Mouse (Mus musculus) forebrain, postnatal 0 days (tissue): ENCODE measurements around the gene Prpf6. TPM values are rescaled to one million over a fixed set of nuclear protein-coding genes. Genes with fewer than 3 reads are reported as not detected.

Source experiments
- ATAC-seq: fragments of 200-750 bp; cut with Nextera tagmentation; 2 replicates; pipeline ENCODE4 v1.8.0; 2017; ENCODE audit warnings: mild to moderate bottlenecking, moderate library complexity
- DNase-seq: peaks from one replicate; pipeline ENCODE4 v3.0.0-alpha.2; 2015
- H3K27ac ChIP-seq: fragments of 300-500 bp; sonication (generic); 2 replicates; pipeline ENCODE4 v1.5.1; 2014; ENCODE audit warnings: low read depth, mild to moderate bottlenecking, antibody characterized with exemption, low read length, moderate library complexity, mixed read lengths
- H3K27me3 ChIP-seq: fragments of 300-500 bp; sonication (generic); 2 replicates; pipeline ENCODE4 v1.6.1; 2014; ENCODE audit warnings: mild to moderate bottlenecking, low read length, mixed read lengths; ENCODE audit not compliant: insufficient read depth
- H3K36me3 ChIP-seq: fragments of 300-500 bp; sonication (generic); 2 replicates; pipeline ENCODE4 v1.6.1; 2014; ENCODE audit warnings: mild to moderate bottlenecking, moderate library complexity; ENCODE audit not compliant: insufficient read depth
- H3K4me1 ChIP-seq: fragments of 300-500 bp; sonication (generic); 2 replicates; pipeline ENCODE4 v1.6.1; 2014; ENCODE audit warnings: antibody characterized with exemption; ENCODE audit not compliant: insufficient read depth
- H3K4me2 ChIP-seq: fragments of 300-500 bp; sonication (generic); 2 replicates; pipeline ENCODE4 v1.6.1; 2014; ENCODE audit warnings: low read depth, mild to moderate bottlenecking, moderate library complexity
- H3K4me3 ChIP-seq: fragments of 300-500 bp; sonication (generic); 2 replicates; pipeline ENCODE4 v1.5.1; 2014; ENCODE audit warnings: low read depth, low read length, mixed read lengths
- H3K9ac ChIP-seq: fragments of 300-500 bp; sonication (generic); 2 replicates; pipeline ENCODE4 v1.6.1; 2014; ENCODE audit warnings: mild to moderate bottlenecking
- H3K9me3 ChIP-seq: fragments of 300-500 bp; sonication (generic); 2 replicates; pipeline ENCODE4 v1.6.1; 2016; ENCODE audit warnings: low read length
- CTCF ChIP-seq: sonication (generic); IDR thresholded peaks from 2 replicates; pipeline ENCODE4 v1.5.1; 2016; ENCODE audit warnings: antibody characterized with exemption, control low read depth, low read depth
- WGBS: fragments of 180-500 bp; shearing (Covaris S2); extraction: QIAGEN DNeasy Blood & Tissue Kit; methylation state at CpG from one replicate; pipeline ENCODE4 v1.1.7; 2014; 5-methylcytosine and 5-hydroxymethylcytosine counted together
- microRNA-seq, 2 experiments: library from miRNA; unstranded; fragments of <30 nt; microRNA quantifications; one replicate each; pipeline ENCODE4; 2016
- polyA plus RNA-seq: library from polyadenylated mRNA; unstranded; fragments of >200 nt; fragmentation: Nextera tagmentation; extraction: Ambion mirVana; gene quantifications from 2 replicates; pipeline ENCODE4 v1.2.1, GENCODE M21; 2015
- total RNA-seq: library from RNA; depleted of rRNA; stranded (reverse); fragments of >200 nt; gene quantifications from 2 replicates; pipeline ENCODE4 v1.2.3, GENCODE M21; 2014; rRNA removed

The Prpf6 gene
- total and polyA plus RNA-seq, 2 experiments from 2014 or later: 46.5 to 49.6 TPM

DNA sequence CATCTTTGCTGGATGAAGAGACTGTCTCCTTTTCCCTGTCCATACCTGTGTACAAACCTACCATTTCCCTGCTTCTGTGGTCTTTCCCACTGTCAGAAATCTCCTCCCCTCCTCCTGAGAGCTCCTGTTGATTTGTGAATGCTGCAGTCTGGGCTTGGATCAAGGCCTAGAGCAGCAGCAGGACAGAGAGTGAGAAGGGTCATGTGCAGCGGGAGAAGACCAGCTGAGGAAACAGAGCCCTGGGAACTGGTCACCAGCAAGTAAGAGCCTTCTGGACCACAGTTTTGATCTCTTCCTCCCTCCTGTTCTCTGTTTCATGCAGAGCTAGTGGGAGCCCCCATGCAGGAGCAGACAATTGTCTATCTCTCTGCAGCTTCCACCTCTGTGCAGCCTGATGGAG lies 104.1 kb downstream of the Prpf6 start:
- Histone ChIP-seq H3K36me3 (no peaks in the 10 kb centered on the region), H3K4me1 (peaks cover 6% of the 10 kb centered on the region), H3K9ac (no peak overlapping the region), H3K27ac (no peak overlapping the region), H3K27me3 (no peaks in the 10 kb centered on the region), H3K4me3 (no peak overlapping the region), H3K9me3 (no peaks in the 10 kb centered on the region), H3K4me2 (no peak overlapping the region)
- DNase-seq (no peak), ATAC-seq (no peak)
- TF ChIP-seq CTCF: no peak
- WGBS: 62% methylated on average over 1 of the region's 1 CpGs

DNA sequence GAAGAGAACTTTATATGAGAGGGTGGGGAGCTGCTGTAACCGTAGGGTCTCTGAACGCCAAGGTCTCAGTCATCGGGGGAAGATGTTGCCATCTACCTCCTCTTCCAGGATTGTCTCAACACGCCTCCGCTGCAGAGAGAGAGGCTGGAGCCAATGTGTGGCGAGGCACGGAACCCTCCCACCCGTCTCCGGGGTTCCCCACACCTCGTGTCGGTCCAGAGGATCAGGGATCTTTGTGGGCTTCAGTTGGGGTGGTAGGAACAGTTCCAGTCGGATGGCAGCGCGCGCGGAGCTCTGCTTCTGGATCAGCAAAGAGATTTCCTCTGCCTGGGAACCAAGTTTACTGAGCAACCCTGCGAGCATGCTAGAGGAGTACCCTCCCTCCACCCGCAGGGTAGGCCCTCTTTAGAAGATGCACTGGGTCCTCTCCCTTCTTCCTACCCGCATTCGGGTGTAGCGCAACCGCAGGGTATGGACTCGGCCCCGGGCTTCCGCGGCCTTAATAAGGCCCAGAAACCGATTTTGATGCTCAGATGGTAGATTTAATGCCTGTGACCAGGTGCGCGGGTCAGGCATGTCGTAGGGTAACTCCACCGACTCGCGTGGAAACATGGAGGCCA lies 105.2 kb downstream of the Prpf6 start:
- DNase-seq (no peak), ATAC-seq (no peak)
- H3K27ac ChIP-seq: no peak overlapping the region
- no peaks in the 10 kb centered on the region for H3K36me3 ChIP-seq
- H3K4me2 ChIP-seq: no peak overlapping the region
- no peaks in the 10 kb centered on the region for H3K9me3 ChIP-seq
- no peak overlapping the region for H3K4me3 ChIP-seq
- no peak overlapping the region for H3K9ac ChIP-seq
- peaks cover 6% of the 10 kb centered on the region for H3K4me1 ChIP-seq
- TF ChIP-seq CTCF: no peak
- 81% methylated on average over 33 of the region's 33 CpGs for WGBS
- no peaks in the 10 kb centered on the region for H3K27me3 ChIP-seq

DNA sequence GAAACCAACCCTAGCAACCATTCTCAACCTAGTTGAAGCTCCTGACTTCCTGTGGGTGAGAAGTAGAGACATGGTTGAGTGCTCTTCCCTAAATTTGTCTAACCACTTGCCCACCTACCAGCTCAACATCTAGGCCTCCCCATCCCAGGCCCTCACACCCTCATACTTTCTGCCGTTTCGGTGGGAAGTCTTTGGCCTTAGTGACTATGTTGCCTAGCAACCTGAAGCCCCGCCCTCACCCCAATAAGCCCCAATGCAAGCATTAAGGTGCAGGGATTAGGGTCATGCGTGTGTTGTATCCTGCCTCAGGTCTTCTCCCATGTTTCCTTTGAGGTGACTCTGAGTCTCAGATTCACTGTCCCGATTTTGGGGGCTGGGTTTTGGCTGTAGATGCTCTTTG lies 106.6 kb downstream of the Prpf6 start, which contains the start of gene Lkaaear1:
Lkaaear1 (minus strand) TSS at position 202 of the 400 bp plus-strand sequence.
- no peak within 1 kb of the TSS for H3K4me2 ChIP-seq
- H3K9me3 ChIP-seq: no peaks in the 10 kb centered on the region
- TF ChIP-seq CTCF: no peak
- DNase-seq: no peak
- 40% methylated on average over 5 of the region's 5 CpGs for WGBS
- no peaks in the 10 kb centered on the region for H3K4me1 ChIP-seq
- H3K9ac ChIP-seq: no peak within 1 kb of the TSS
- H3K27ac ChIP-seq: no peak within 1 kb of the TSS
- no peak within 1 kb of the TSS for H3K4me3 ChIP-seq
- no peak for ATAC-seq
- no peaks in the 10 kb centered on the region for H3K36me3 ChIP-seq
- no peaks in the 10 kb centered on the region for H3K27me3 ChIP-seq

Small RNA genes within 50 kb of the gene (microRNA-seq; reads per million reads assigned to microRNA genes)
- gene Mir7006: 0.12 to 0.39 reads per million in 2 experiments

Other genes starting within 250 kb of the Prpf6 start
- 93.3 and 99.0 TPM in 2 replicates for gene Zgpat, start 226.9 kb upstream of the Prpf6 start, total RNA-seq
- gene Zgpat, start 226.9 kb upstream of the Prpf6 start, polyA plus RNA-seq: 32.2 and 39.6 TPM in 2 replicates
- 24.0 and 27.9 TPM in 2 replicates for gene Arfrp1, start 226.5 kb upstream of the Prpf6 start, total RNA-seq
- gene Arfrp1, start 226.5 kb upstream of the Prpf6 start, polyA plus RNA-seq: 60.9 and 73.0 TPM in 2 replicates
- gene Lime1, start 211.8 kb upstream of the Prpf6 start, total RNA-seq: 42.8 and 43.5 TPM in 2 replicates
- 19.5 and 26.5 TPM in 2 replicates for gene Lime1, start 211.8 kb upstream of the Prpf6 start, polyA plus RNA-seq
- 11.7 and 17.7 TPM in 2 replicates for gene Zbtb46, start 132.4 kb upstream of the Prpf6 start, total RNA-seq
- gene Zbtb46, start 132.4 kb upstream of the Prpf6 start, polyA plus RNA-seq: 8.2 and 11.0 TPM in 2 replicates
- not detected in 2 replicates for gene Abhd16b, start 98.7 kb upstream of the Prpf6 start, total RNA-seq
- not detected in 2 replicates for gene Abhd16b, start 98.7 kb upstream of the Prpf6 start, polyA plus RNA-seq
- gene Tpd52l2, start 94.7 kb upstream of the Prpf6 start, total RNA-seq: 91.7 and 120 TPM in 2 replicates
- gene Tpd52l2, start 94.7 kb upstream of the Prpf6 start, polyA plus RNA-seq: 114 and 128 TPM in 2 replicates
- gene Dnajc5, start 71.4 kb upstream of the Prpf6 start, total RNA-seq: 252 and 369 TPM in 2 replicates
- 207 and 270 TPM in 2 replicates for gene Dnajc5, start 71.4 kb upstream of the Prpf6 start, polyA plus RNA-seq
- 55.8 and 59.1 TPM in 2 replicates for gene Uckl1, start 7.0 kb upstream of the Prpf6 start, total RNA-seq
- 42.7 and 43.0 TPM in 2 replicates for gene Uckl1, start 7.0 kb upstream of the Prpf6 start, polyA plus RNA-seq
- gene Zfp512b, start 935 bp downstream of the Prpf6 start, total RNA-seq: 74.6 and 75.6 TPM in 2 replicates
- 44.7 and 62.3 TPM in 2 replicates for gene Zfp512b, start 935 bp downstream of the Prpf6 start, polyA plus RNA-seq
- 64.9 and 85.6 TPM in 2 replicates for gene Samd10, start 7.3 kb downstream of the Prpf6 start, total RNA-seq
- gene Samd10, start 7.3 kb downstream of the Prpf6 start, polyA plus RNA-seq: 82.6 and 108 TPM in 2 replicates
- not detected in 2 replicates for gene Gm29797, start 65.2 kb downstream of the Prpf6 start, total RNA-seq
- not detected in 2 replicates for gene Gm29797, start 65.2 kb downstream of the Prpf6 start, polyA plus RNA-seq
- 5.4 and 8.9 TPM in 2 replicates for gene Sox18, start 79.8 kb downstream of the Prpf6 start, total RNA-seq
- gene Sox18, start 79.8 kb downstream of the Prpf6 start, polyA plus RNA-seq: 8.6 and 11.1 TPM in 2 replicates
- 51.1 and 55.6 TPM in 2 replicates for gene Tcea2, start 88.4 kb downstream of the Prpf6 start, total RNA-seq
- 53.8 and 57.5 TPM in 2 replicates for gene Tcea2, start 88.4 kb downstream of the Prpf6 start, polyA plus RNA-seq
- gene Rgs19, start 102.1 kb downstream of the Prpf6 start, total RNA-seq: 43.7 and 50.2 TPM in 2 replicates
- gene Rgs19, start 102.1 kb downstream of the Prpf6 start, polyA plus RNA-seq: 56.4 and 57.4 TPM in 2 replicates
- gene Lkaaear1, start 106.6 kb downstream of the Prpf6 start, total RNA-seq: not detected in 2 replicates
- gene Lkaaear1, start 106.6 kb downstream of the Prpf6 start, polyA plus RNA-seq: not detected in 2 replicates
- gene Oprl1, start 123.1 kb downstream of the Prpf6 start, total RNA-seq: 114 and 134 TPM in 2 replicates
- 51.3 and 62.5 TPM in 2 replicates for gene Oprl1, start 123.1 kb downstream of the Prpf6 start, polyA plus RNA-seq
- gene Myt1, start 171.5 kb downstream of the Prpf6 start, total RNA-seq: 39.0 and 55.0 TPM in 2 replicates
- gene Myt1, start 171.5 kb downstream of the Prpf6 start, polyA plus RNA-seq: 4.0 and 6.7 TPM in 2 replicates
- 30.1 and 36.3 TPM in 2 replicates for gene Pcmtd2, start 246.0 kb downstream of the Prpf6 start, total RNA-seq
- 17.9 and 25.8 TPM in 2 replicates for gene Pcmtd2, start 246.0 kb downstream of the Prpf6 start, polyA plus RNA-seq